Mouse (Mus musculus): ENCODE results near the gene Rnf113a2. TPM values are rescaled to one million over a fixed set of nuclear protein-coding genes. Genes with fewer than 3 reads are reported as not detected.

Gene Rnf113a2
- polyA plus RNA-seq, 1 experiment from 2014 or later = 26.2 TPM

GRCm38 (mm10) chr12:84396947-84397679 is 19.9 kb upstream of the Rnf113a2 start:
- ATAC-seq (ENCODE audit: insufficient read depth, low FRiP score, low read depth) = no peak
- H3K4me1 ChIP-seq = 0 out of 2 replicates have a peak, but pooled peaks cover 4% of the 10 kb centered on the region
- no peaks in the 10 kb centered on the region for H3K9me3 ChIP-seq
- H3K4me3 ChIP-seq (replicated peaks) = no peak overlapping the region
- no peaks in the 10 kb centered on the region for H3K36me3 ChIP-seq
- no peak overlapping the region for H3K4me2 ChIP-seq
- 0 out of 2 replicates have a peak overlapping the region, but pooled peaks have one; percentile 17 for H3K27ac ChIP-seq
- H3K9ac ChIP-seq = no peak overlapping the region
- no peaks in the 10 kb centered on the region for H3K27me3 ChIP-seq (replicated peaks)
- 81% methylated on average over 14 of the region's 14 CpGs for WGBS

GRCm38 (mm10) chr12:84397685-84398084 is 19.3 kb upstream of the Rnf113a2 start:
- H3K4me2 ChIP-seq = no peak overlapping the region
- 0 out of 2 replicates have a peak, but pooled peaks cover 4% of the 10 kb centered on the region for H3K4me1 ChIP-seq
- no peak for ATAC-seq (ENCODE audit: insufficient read depth, low FRiP score, low read depth)
- H3K27me3 ChIP-seq (replicated peaks) = no peaks in the 10 kb centered on the region
- no peak overlapping the region for H3K4me3 ChIP-seq (replicated peaks)
- H3K27ac ChIP-seq = no peak overlapping the region
- H3K9ac ChIP-seq = no peak overlapping the region
- H3K9me3 ChIP-seq = no peaks in the 10 kb centered on the region
- H3K36me3 ChIP-seq = no peaks in the 10 kb centered on the region

GRCm38 (mm10) chr12:84398629-84399028 is 18.4 kb upstream of the Rnf113a2 start:
- H3K9me3 ChIP-seq = no peaks in the 10 kb centered on the region
- no peak overlapping the region for H3K4me2 ChIP-seq
- ATAC-seq (ENCODE audit: insufficient read depth, low FRiP score, low read depth) = no peak
- H3K27me3 ChIP-seq (replicated peaks) = no peaks in the 10 kb centered on the region
- H3K4me3 ChIP-seq (replicated peaks) = no peak overlapping the region
- no peak overlapping the region for H3K27ac ChIP-seq
- H3K9ac ChIP-seq = no peak overlapping the region
- 73% methylated on average over 5 of the region's 5 CpGs for WGBS
- H3K36me3 ChIP-seq = no peaks in the 10 kb centered on the region
- 0 out of 2 replicates have a peak, but pooled peaks cover 4% of the 10 kb centered on the region for H3K4me1 ChIP-seq

DNA sequence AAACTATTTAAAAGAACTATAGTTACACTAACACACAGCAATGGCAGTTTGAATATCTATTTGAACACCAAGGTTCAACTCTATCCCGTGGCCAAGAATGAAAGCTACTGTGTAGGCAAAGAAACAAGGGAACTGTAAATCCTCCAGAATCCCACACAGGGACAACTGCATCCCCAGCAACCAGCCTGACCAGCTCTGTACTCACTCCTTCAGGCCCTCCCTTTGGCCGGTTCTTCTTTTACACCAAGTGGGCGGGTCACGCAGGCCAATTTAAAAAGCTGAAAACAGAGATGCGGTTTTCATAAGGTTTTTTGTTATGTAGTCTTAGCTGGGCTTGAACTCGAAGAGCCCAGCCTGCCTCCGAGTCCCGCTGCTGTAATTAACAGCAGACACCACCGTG is 17.9 kb upstream of the Rnf113a2 start:
- no peak overlapping the region for H3K4me3 ChIP-seq (replicated peaks)
- no peak overlapping the region for H3K4me2 ChIP-seq
- no peak overlapping the region for H3K9ac ChIP-seq
- 70% methylated on average over 9 of the region's 9 CpGs for WGBS
- H3K36me3 ChIP-seq = no peaks in the 10 kb centered on the region
- ATAC-seq (ENCODE audit: insufficient read depth, low FRiP score, low read depth) = no peak
- no peaks in the 10 kb centered on the region for H3K27me3 ChIP-seq (replicated peaks)
- peak overlapping the region; percentile 68 for H3K27ac ChIP-seq
- H3K9me3 ChIP-seq = no peaks in the 10 kb centered on the region
- H3K4me1 ChIP-seq = 0 out of 2 replicates have a peak, but pooled peaks cover 4% of the 10 kb centered on the region

DNA sequence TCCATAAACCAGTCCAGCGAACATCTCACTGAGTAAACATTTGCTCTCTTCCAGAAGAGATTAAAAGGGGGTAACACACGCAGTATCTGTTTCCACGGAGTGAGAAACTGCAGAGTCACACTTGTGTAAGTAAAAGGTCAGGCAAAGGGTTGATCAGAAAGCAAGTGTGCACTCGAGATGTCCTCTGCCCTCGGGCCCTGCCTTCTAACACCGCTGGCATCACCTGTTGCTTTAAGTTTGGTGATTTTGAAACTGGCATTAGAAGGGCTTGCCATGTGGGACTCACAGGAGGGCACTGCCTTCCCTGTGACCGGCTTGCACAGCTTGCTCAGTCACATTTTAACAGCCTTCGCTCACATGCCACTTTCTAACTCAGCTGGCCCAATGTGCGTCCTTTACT is 17.3 kb upstream of the Rnf113a2 start:
- 51% methylated on average over 9 of the region's 9 CpGs for WGBS
- no peaks in the 10 kb centered on the region for H3K27me3 ChIP-seq (replicated peaks)
- no peak overlapping the region for H3K9ac ChIP-seq
- H3K36me3 ChIP-seq = no peaks in the 10 kb centered on the region
- H3K9me3 ChIP-seq = no peaks in the 10 kb centered on the region
- H3K27ac ChIP-seq = peak overlapping the region; percentile 68
- ATAC-seq (ENCODE audit: insufficient read depth, low FRiP score, low read depth) = 0 out of 2 replicates have a peak, but pooled peaks have one; percentile 2
- H3K4me3 ChIP-seq (replicated peaks) = no peak overlapping the region
- no peak overlapping the region for H3K4me2 ChIP-seq
- H3K4me1 ChIP-seq = 0 out of 2 replicates have a peak, but pooled peaks cover 4% of the 10 kb centered on the region

DNA sequence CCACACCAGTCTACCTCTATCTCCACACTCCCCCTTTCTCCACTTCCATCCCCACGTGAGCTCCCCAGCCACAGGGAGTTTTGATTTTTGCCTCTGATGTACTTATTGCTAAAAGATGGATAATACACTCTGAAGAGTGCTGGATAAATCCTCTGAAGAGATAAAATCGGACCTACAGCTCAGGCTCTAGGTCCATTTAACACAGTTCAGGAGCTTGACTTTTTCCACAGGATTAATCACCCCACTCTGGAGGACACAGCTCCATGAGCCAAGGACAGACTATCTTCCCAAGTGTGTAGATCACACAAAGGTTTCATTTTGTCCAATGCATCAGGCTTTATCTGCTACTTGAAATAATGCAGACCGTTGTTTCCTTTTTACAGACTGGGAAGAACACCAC is 16.9 kb upstream of the Rnf113a2 start:
- 66% methylated on average over 3 of the region's 3 CpGs for WGBS
- no peak overlapping the region for H3K9ac ChIP-seq
- no peak for ATAC-seq (ENCODE audit: insufficient read depth, low FRiP score, low read depth)
- no peaks in the 10 kb centered on the region for H3K9me3 ChIP-seq
- H3K27ac ChIP-seq = peak overlapping the region; percentile 68
- no peak overlapping the region for H3K4me3 ChIP-seq (replicated peaks)
- H3K27me3 ChIP-seq (replicated peaks) = no peaks in the 10 kb centered on the region
- 0 out of 2 replicates have a peak, but pooled peaks cover 4% of the 10 kb centered on the region for H3K4me1 ChIP-seq
- no peak overlapping the region for H3K4me2 ChIP-seq
- H3K36me3 ChIP-seq = no peaks in the 10 kb centered on the region

DNA sequence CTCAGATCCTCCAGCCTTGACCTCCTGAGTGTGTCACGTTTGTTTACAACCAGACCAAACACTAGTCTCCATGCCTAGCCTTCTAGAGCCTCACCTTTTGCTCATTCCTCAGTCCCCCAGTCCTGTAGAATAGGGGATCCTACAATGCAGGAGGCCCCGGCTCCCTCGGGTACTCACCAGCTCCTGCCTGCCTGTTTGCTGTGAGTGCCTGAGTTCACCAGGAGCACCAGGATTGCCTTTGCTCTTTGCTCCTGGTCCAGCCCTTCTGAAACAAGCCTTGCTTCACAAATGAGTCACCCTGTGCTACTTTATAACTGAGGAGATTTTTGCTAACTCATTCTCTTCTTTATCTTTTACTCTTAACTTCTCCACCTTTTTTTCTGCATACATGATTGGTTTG is 16.3 kb upstream of the Rnf113a2 start:
- H3K9ac ChIP-seq = no peak overlapping the region
- H3K9me3 ChIP-seq = no peaks in the 10 kb centered on the region
- H3K27ac ChIP-seq = peak overlapping the region; percentile 68; the same call in 1 of the 2 replicates
- H3K36me3 ChIP-seq = no peaks in the 10 kb centered on the region
- ATAC-seq (ENCODE audit: insufficient read depth, low FRiP score, low read depth) = peak; percentile 57; the same call in 1 of the 2 replicates
- no peaks in the 10 kb centered on the region for H3K27me3 ChIP-seq (replicated peaks)
- no peak overlapping the region for H3K4me2 ChIP-seq
- H3K4me3 ChIP-seq (replicated peaks) = no peak overlapping the region
- WGBS = 28% methylated on average over 3 of the region's 3 CpGs
- 0 out of 2 replicates have a peak, but pooled peaks cover 4% of the 10 kb centered on the region for H3K4me1 ChIP-seq

DNA sequence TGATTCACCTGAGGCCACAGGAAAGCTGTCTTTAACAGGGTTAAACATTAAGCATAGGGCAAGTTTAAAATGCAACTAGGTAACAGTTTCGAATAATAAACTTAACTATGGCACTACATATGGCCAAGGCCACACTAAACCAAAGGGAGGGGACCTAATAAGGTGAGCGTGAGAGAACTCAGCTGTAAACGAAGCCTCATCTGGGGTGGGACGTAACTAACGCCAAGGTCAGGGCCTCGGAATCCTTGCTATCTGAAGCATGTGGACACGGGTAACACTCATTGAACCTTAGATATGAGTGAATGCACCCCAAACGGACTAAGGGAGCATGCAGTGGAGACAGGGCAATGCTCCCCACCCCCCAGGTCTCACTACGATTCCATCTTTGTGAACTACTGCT is 14.1 kb upstream of the Rnf113a2 start:
- Histone ChIP-seq H3K27ac (no peak overlapping the region), H3K4me2 (no peak overlapping the region), H3K4me3 (replicated peaks) (no peak overlapping the region), H3K9ac (no peak overlapping the region), H3K27me3 (replicated peaks) (no peaks in the 10 kb centered on the region), H3K36me3 (no peaks in the 10 kb centered on the region), H3K4me1 (0 out of 2 replicates have a peak, but pooled peaks cover 6% of the 10 kb centered on the region), H3K9me3 (no peaks in the 10 kb centered on the region)
- 62% methylated on average over 9 of the region's 9 CpGs for WGBS
- ATAC-seq (ENCODE audit: insufficient read depth, low FRiP score, low read depth) = no peak

DNA sequence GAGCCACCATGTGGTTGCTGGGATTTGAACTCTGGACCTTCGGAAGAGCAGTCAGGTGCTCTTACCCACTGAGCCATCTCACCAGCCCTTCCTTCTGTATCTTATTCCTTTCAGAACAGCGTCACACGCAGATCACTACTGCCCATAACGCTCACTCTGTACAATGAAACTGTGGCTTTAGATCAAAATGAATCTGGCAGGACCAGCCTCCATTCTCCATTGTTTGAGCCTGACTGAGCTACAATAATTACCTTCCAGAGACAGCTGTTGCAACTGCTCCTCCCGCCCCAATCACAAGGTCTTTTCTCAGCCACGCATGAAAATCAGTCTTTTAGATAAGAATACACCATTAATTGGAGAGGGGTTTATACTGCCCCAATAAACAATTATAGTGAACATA is 12.5 kb upstream of the Rnf113a2 start:
- Histone ChIP-seq H3K4me3 (replicated peaks) (no peak overlapping the region), H3K9ac (no peak overlapping the region), H3K36me3 (no peaks in the 10 kb centered on the region), H3K4me1 (0 out of 2 replicates have a peak, but pooled peaks cover 6% of the 10 kb centered on the region), H3K4me2 (no peak overlapping the region), H3K27me3 (replicated peaks) (no peaks in the 10 kb centered on the region), H3K27ac (no peak overlapping the region), H3K9me3 (no peaks in the 10 kb centered on the region)
- ATAC-seq (ENCODE audit: insufficient read depth, low FRiP score, low read depth) = no peak
- WGBS = 88% methylated on average over 6 of the region's 6 CpGs

DNA sequence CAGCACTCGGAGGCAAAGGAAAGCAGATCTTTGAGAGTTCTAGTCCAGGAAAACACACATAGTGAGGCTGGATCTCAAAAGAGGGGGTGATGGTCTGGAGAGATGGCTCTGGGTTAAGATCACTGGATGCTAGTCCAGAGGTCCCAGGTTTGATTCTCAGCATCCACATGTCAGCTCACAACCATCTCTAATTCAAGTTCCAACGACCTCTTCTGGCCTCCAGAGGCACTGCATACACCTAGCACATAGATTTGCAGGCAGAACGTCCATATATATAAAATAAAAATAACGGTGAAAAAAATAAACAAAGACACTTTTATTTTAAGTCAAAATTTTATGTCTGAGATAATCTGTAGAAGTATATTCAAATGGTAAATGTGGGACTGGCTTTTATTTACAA is 9.7 kb upstream of the Rnf113a2 start:
- 0 out of 2 replicates have a peak, but pooled peaks cover 2% of the 10 kb centered on the region for H3K4me1 ChIP-seq
- no peak overlapping the region for H3K4me3 ChIP-seq (replicated peaks)
- WGBS = 57% methylated on average over 4 of the region's 4 CpGs
- H3K9ac ChIP-seq = no peak overlapping the region
- H3K9me3 ChIP-seq = no peaks in the 10 kb centered on the region
- no peak overlapping the region for H3K4me2 ChIP-seq
- H3K27me3 ChIP-seq (replicated peaks) = no peaks in the 10 kb centered on the region
- H3K36me3 ChIP-seq = no peaks in the 10 kb centered on the region
- no peak overlapping the region for H3K27ac ChIP-seq
- no peak for ATAC-seq (ENCODE audit: insufficient read depth, low FRiP score, low read depth)

DNA sequence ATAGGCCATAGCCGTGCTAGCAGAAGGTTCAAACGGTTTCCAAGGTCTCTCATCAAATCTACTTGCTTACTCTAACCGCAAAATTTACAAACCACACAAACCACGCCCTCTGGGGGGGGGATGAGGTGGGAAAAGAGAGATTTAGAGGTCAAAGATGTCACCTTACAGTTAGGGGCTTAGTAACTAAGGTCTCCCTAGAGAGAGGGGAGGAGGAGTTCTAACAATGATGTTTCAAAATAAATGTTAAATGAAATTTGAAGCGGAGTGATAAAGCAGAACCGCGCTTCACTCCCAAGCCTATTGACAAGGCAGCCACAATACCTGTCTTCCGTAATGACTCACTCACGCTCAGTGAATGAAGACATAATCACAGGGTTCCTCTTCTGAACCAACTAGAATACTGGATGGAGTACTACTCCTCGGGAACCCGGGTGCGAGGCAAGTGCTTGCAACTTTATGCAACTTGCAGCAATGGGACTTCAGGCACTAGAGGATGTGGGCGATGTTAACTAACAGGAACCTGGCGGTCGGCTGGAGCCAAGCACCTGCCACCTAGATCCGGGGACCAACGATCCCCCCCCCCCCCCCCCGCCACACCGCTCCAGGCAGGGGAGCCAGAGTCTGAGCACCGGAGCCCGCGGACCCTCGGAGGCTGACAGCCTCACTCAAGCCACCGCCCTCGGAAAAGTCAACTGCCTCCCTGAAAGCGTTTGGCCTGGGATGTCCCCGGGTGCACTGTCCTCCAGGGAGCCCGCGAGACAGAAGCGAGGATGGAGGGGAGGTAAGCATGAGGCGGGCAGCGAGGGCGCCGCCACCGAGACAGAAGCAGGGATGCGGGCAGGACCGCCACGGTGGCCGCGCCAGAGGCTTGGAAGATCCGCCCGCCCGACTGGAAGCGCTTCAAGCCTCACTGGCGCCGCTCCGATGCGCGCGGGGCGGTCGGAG is 8.8 kb upstream of the Rnf113a2 start:
- Histone ChIP-seq H3K36me3 (no peaks in the 10 kb centered on the region), H3K9me3 (no peaks in the 10 kb centered on the region), H3K4me2 (peak overlapping the region; percentile 96), H3K4me3 (replicated peaks) (peak overlapping the region; percentile 79), H3K4me1 (0 out of 2 replicates have a peak, but pooled peaks cover 2% of the 10 kb centered on the region), H3K9ac (peak overlapping the region; percentile 68), H3K27me3 (replicated peaks) (no peaks in the 10 kb centered on the region), H3K27ac (peak overlapping the region; percentile 81)
- 1% methylated on average over 50 of the region's 52 CpGs for WGBS
- ATAC-seq (ENCODE audit: insufficient read depth, low FRiP score, low read depth) = peak; percentile 47

All from stomach, embryonic 15.5 days (tissue).